Mouse (Mus musculus): ENCODE data around the gene Gnptg.

DNA sequence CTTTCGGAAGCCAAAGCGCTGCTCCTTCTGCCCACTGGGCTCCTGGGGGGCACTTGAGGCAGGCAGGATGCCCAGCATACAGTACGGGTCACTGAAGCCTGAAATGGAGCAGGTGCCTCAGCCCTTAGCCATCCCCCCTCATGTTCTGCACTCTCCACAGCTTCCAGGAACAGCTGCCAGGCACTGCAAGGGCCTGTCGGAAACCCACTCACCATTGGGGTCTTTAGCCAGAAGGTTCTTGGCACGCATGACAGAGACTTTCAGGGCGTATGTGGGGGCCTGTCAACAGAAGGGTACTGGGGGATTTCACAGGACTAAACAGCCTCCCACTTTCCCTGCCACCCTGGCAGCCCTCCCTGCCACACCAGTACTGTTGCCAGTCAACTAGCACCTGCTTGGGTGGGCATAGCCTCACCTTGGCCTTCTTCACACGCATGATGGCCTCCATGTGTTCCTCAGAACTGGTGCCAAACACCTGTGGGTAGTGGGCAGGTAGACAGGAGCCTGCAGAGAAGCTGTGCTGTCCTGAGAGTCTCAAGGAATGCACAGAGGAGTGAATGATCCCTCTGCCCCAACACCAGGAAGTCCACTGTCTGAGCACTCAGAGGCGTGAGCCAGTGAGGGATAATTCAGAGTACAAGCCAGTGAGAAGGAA lies 10.4 kb upstream of the Gnptg start:
- TF ChIP-seq CTCF (IDR thresholded peaks at IDR 0.05; ENCODE audit: borderline replicate concordance, control insufficient read depth, extremely low read depth, insufficient read depth, low read length, poor library complexity) (no peak), POLR2A (IDR thresholded peaks at IDR 0.05; ENCODE audit: control insufficient read depth, extremely low read depth, insufficient read depth, low read length, poor library complexity) (no peak)

All from thymus, adult 2 months (tissue).